Mouse (Mus musculus) liver, adult 2 months (tissue): ENCODE data around the gene Cntnap5b.

ENCODE experiments used
- CTCF ChIP-seq: fragments of 200-500 bp; IDR thresholded peaks from 2 replicates; pipeline ENCODE4 v1.5.1; 2011; ENCODE audit warnings: low read depth, low read length, control low read depth
- POLR2A ChIP-seq: fragments of 200-500 bp; IDR thresholded peaks from 2 replicates; pipeline ENCODE4 v1.6.1; 2011; ENCODE audit warnings: low read length, control low read depth; ENCODE audit not compliant: insufficient read depth; ENCODE audit errors: extremely low read depth

- no peak for TF ChIP-seq POLR2A
- no peak for TF ChIP-seq CTCF
Observed at GRCm38 (mm10) chr1:100394034-100394433, 621.5 kb downstream of the Cntnap5b start.
